23 mouse cellular contexts compared by ENCODE assay signal in the genomic region with DNA sequence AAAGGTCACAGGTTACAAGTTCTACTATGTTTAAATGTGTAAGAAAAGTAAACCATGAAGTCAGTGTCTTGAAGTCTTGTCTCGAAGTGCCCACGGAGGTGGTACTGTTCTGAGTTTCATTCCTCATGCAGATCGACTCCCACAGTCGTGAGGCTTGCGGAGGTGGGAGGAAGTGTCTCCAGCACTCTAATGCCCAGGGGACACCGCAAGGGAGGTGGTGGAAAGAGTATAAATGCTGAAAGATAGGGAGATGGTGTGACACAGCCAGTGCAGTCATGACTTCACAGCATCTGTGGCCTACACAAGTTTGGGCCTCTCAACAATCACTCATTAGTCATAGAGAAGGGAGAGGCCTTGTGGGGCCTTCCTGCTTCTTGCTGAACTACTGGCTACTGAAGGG.
DNase-seq lines count a peak whose midpoint lies in the region; ATAC-seq and TF ChIP-seq lines count a peak whose summit lies in the region.
"Had no signal": no experiment of that assay in that cellular context is flagged by ENCODE, and none has a peak within 500 bp of the region (broad histone marks: within the 10 kb centered on the region; RNA-seq: fewer than 3 reads in every experiment).

No protein-coding gene starts in this region.

- intact Hi-C loops in left cerebral cortex, adult 2 months (cut with DNase I) = no loop called here
- intact Hi-C loops in left cerebral cortex, postnatal 36 days (cut with DNase I) = loop anchor here (5.0 kb wide), 3 partner anchors 72 to 113 kb away; partner anchors contain the start of gene Adra1d

- TF ChIP-seq POLR2A in cortical plate, adult 2 months (IDR thresholded peaks at IDR 0.05; ENCODE audit: extremely low read depth, insufficient read depth, low read length) = no peak

- peak; percentile 39 to 57 for DNase-seq in frontal cortex, adult 2 months (ENCODE audit: extremely low spot score in 1 of 2, low spot score in 1 of 2)
- DNase-seq in frontal cortex, postnatal 10 days (ENCODE audit: low spot score in 2 of 2) = no peak
- no peak for DNase-seq in left cerebral cortex, adult 2 months (ENCODE audit: extremely low spot score in 1 of 2, low spot score in 2 of 2)
- no peak for DNase-seq in left cerebral cortex, postnatal 36 days (ENCODE audit: low spot score in 2 of 2)
- DNase-seq: adrenal gland, adult 2 months; adrenal gland, postnatal 14 days; B cell, adult 2 months; cerebellum, adult 11-12 months; cerebellum, adult 8-10 months; cerebellum, postnatal 10 days; cerebellum, postnatal 36 days; forebrain, postnatal 0 days; gastrocnemius, postnatal 25 days; heart, adult 2 months had no signal

- H3K27ac ChIP-seq in left cerebral cortex, adult 2 months = peak overlapping the region; percentile 19; the same call in 1 of the 2 replicates
- peak overlapping the region; percentile 7; the same call in 1 of the 2 replicates for H3K27ac ChIP-seq in cortical plate, adult 2 months (ENCODE audit: insufficient read depth, low read length)
- H3K27ac ChIP-seq: heart, adult 2 months; heart, embryonic 10.5 days; heart, embryonic 13.5 days; hindbrain, embryonic 12.5 days; hindbrain, embryonic 15.5 days had no signal

- H3K4me1 ChIP-seq in cortical plate, adult 2 months (ENCODE audit: control insufficient read depth, insufficient read depth, low read length) = peaks cover 7% of the 10 kb centered on the region
- H3K4me1 ChIP-seq: heart, embryonic 10.5 days; heart, embryonic 13.5 days; hindbrain, embryonic 12.5 days; hindbrain, embryonic 15.5 days had no signal

- H3K4me3 ChIP-seq in left cerebral cortex, adult 2 months = no peak overlapping the region
- H3K4me3 ChIP-seq in cortical plate, adult 2 months (ENCODE audit: insufficient read depth, low read length) = no peak overlapping the region
- H3K4me3 ChIP-seq: heart, adult 2 months; heart, embryonic 10.5 days; heart, embryonic 13.5 days; hindbrain, embryonic 12.5 days; hindbrain, embryonic 15.5 days had no signal

- no peak for ATAC-seq in erythroid progenitor cell, adult 5-6 weeks (replicated peaks; ENCODE audit: low FRiP score, poor library complexity, severe bottlenecking)
- ATAC-seq: forebrain, embryonic 14.5 days; forebrain, postnatal 0 days; intestine, postnatal 0 days; Patski had no signal

- no peak for TF ChIP-seq CTCF in left cerebral cortex, adult 2 months (IDR thresholded peaks at IDR 0.05)
- TF ChIP-seq CTCF in cortical plate, adult 2 months (IDR thresholded peaks at IDR 0.05; ENCODE audit: extremely low read depth, insufficient read depth, low read length) = no peak

Comparison
In these comparisons a context has a peak if more than half of its experiments do, and no peak if none do; other contexts are left out.
1. DNase-seq: peak in frontal cortex, adult 2 months (2 of 2); none in frontal cortex, postnatal 10 days (0 of 2), left cerebral cortex, adult 2 months (0 of 2) and left cerebral cortex, postnatal 36 days (0 of 2).